Mouse (Mus musculus) left cerebral cortex, postnatal 4 days (tissue): ENCODE measurements around the gene Acp7. TPM values are rescaled to one million over a fixed set of nuclear protein-coding genes. Genes with fewer than 3 reads are reported as not detected.
"Not testable (repeated sequence)": the region's sequence is repeated elsewhere in the genome, so short reads cannot be mapped to it uniquely, and the experiment has no call there.

Experiments
- DNase-seq: peaks from one replicate; pipeline ENCODE4 v3.0.0-alpha.2; 2022
- intact Hi-C: fragments of 180-260 bp; cut with DNase I; formaldehyde crosslinking; loops from one replicate; pipeline ENCODE4 v1.15.1; 2025
- total RNA-seq, 2 experiments: library from RNA; stranded (reverse); gene quantifications; 2 replicates each; pipeline ENCODE4 v1.2.3; 2021

The Acp7 gene
- under 1 TPM; 0.18 to 0.89 TPM for total RNA-seq

GRCm38 (mm10) chr7:28631073-28631472 lies at the start of gene Acp7:
TSS of gene Acp7 (minus strand) at chr7:28631332.
- intact Hi-C loops: no loop called here

GRCm38 (mm10) chr7:28677624-28678023 lies 46.5 kb upstream of the Acp7 start:
- intact Hi-C loops: no loop called here
- DNase-seq: no peak

More at GRCm38 (mm10) chr7:28631073-28631472, at the start of gene Acp7:
- no peak for DNase-seq

GRCm38 (mm10) chr7:28676811-28677541 lies 45.8 kb upstream of the Acp7 start:
- intact Hi-C loops: no loop called here
- DNase-seq: no peak

- intact Hi-C loops: no loop called here
- DNase-seq: no peak
Measured at GRCm38 (mm10) chr7:28675746-28676145, 44.6 kb upstream of the Acp7 start.

- intact Hi-C loops: no loop called here
- DNase-seq: no peak
Measured at GRCm38 (mm10) chr7:28674994-28675393, 43.9 kb upstream of the Acp7 start.

- DNase-seq, intact Hi-C loops: not testable (repeated sequence)
Measured at GRCm38 (mm10) chr7:28672786-28673185, 41.7 kb upstream of the Acp7 start.

GRCm38 (mm10) chr7:28672276-28672675 lies 41.1 kb upstream of the Acp7 start:
- no peak for DNase-seq
- intact Hi-C loops: no loop called here

GRCm38 (mm10) chr7:28671172-28671571 lies 40.0 kb upstream of the Acp7 start:
- intact Hi-C loops: no loop called here
- no peak for DNase-seq

GRCm38 (mm10) chr7:28665620-28666579 lies 34.8 kb upstream of the Acp7 start:
- DNase-seq: peak; percentile 34
- intact Hi-C loops: no loop called here

GRCm38 (mm10) chr7:28656430-28656829 lies 25.3 kb upstream of the Acp7 start:
- intact Hi-C loops: no loop called here
- no peak for DNase-seq

- intact Hi-C loops: no loop called here
- DNase-seq: no peak
Measured at GRCm38 (mm10) chr7:28651157-28651556, 20.0 kb upstream of the Acp7 start.

- no peak for DNase-seq
- intact Hi-C loops: no loop called here
Measured at GRCm38 (mm10) chr7:28647016-28647415, 15.9 kb upstream of the Acp7 start.

GRCm38 (mm10) chr7:28645947-28646475 lies 14.9 kb upstream of the Acp7 start:
- intact Hi-C loops: no loop called here
- DNase-seq: no peak

GRCm38 (mm10) chr7:28645366-28645765 lies 14.2 kb upstream of the Acp7 start:
- intact Hi-C loops: no loop called here

GRCm38 (mm10) chr7:28641546-28641945 lies 10.4 kb upstream of the Acp7 start:
- DNase-seq: no peak
- intact Hi-C loops: no loop called here

More at GRCm38 (mm10) chr7:28645366-28645765, 14.2 kb upstream of the Acp7 start:
- DNase-seq: no peak

GRCm38 (mm10) chr7:28637511-28637910 lies 6.4 kb upstream of the Acp7 start:
- intact Hi-C loops: no loop called here
- no peak for DNase-seq

GRCm38 (mm10) chr7:28634128-28634527 lies 3.0 kb upstream of the Acp7 start:
- intact Hi-C loops: no loop called here
- no peak for DNase-seq

- DNase-seq: no peak
- intact Hi-C loops: no loop called here
Measured at GRCm38 (mm10) chr7:28624791-28625190, 6.3 kb downstream of the Acp7 start.

- intact Hi-C loops: no loop called here
Measured at GRCm38 (mm10) chr7:28619098-28619715, 11.9 kb downstream of the Acp7 start.

GRCm38 (mm10) chr7:28605951-28606350 lies 25.2 kb downstream of the Acp7 start:
- DNase-seq: no peak
- intact Hi-C loops: loop anchor here (10.0 kb wide), 2 partner anchors 61 to 119 kb away; partner anchors contain the start of genes Nccrp1 and Sycn

More at GRCm38 (mm10) chr7:28619098-28619715, 11.9 kb downstream of the Acp7 start:
- no peak for DNase-seq

GRCm38 (mm10) chr7:28603788-28604187 lies 27.3 kb downstream of the Acp7 start:
- DNase-seq: not testable (repeated sequence)

More at GRCm38 (mm10) chr7:28603788-28604187, 27.3 kb downstream of the Acp7 start:
- intact Hi-C loops: loop anchor here (5.0 to 10.0 kb wide), 3 partner anchors 36 to 121 kb away; partner anchors contain the start of genes Nccrp1 and Sycn
